Mouse (Mus musculus): Measurements from ENCODE around the gene Sept8. TPM values are rescaled to one million over a fixed set of nuclear protein-coding genes. Genes with fewer than 3 reads are reported as not detected.

Sept8 gene
- total RNA-seq, 1 experiment: 16.8 TPM

GRCm38 (mm10) chr11:53505026-53505663, 13.9 kb upstream of the Sept8 start:
- no peak overlapping the region for H3K4me3 ChIP-seq (ENCODE audit: insufficient read depth in 1 of 2, low read depth in 1 of 2, low read length in 2 of 2, poor library complexity in 1 of 2, severe bottlenecking in 1 of 2)
- no peak overlapping the region for H3K9ac ChIP-seq (ENCODE audit: insufficient read depth, low read depth, low read length, poor library complexity, severe bottlenecking)
- DNase-seq (ENCODE audit: low read depth, low spot score): no peak
- H3K27ac ChIP-seq (ENCODE audit: insufficient read depth, low read depth, low read length, poor library complexity, severe bottlenecking): no peak overlapping the region
- no peaks in the 10 kb centered on the region for H3K36me3 ChIP-seq (ENCODE audit: control insufficient read depth, insufficient read depth, low read length, poor library complexity, severe bottlenecking)
- in situ Hi-C loops (cut with MboI; ENCODE audit: low sequenced_read_pairs in 2 of 2, unreplicated experiment in 2 of 2): no loop called here
- no peak for TF ChIP-seq CHD2 (IDR thresholded peaks at IDR 0.05; ENCODE audit: low read depth, low read length)
- no peaks in the 10 kb centered on the region for H3K9me3 ChIP-seq (ENCODE audit: control insufficient read depth, insufficient read depth, low read depth, low read length)
- H3K4me1 ChIP-seq (ENCODE audit: control insufficient read depth in 2 of 2, insufficient read depth in 2 of 2, low read length in 2 of 2, poor library complexity in 1 of 2): peaks cover 8 to 10% of the 10 kb centered on the region in 2 experiments; a peak in 2 of 4 replicates

GRCm38 (mm10) chr11:53507098-53507805, 11.8 kb upstream of the Sept8 start:
- H3K9ac ChIP-seq (ENCODE audit: insufficient read depth, low read depth, low read length, poor library complexity, severe bottlenecking): no peak overlapping the region
- no peaks in the 10 kb centered on the region for H3K36me3 ChIP-seq (ENCODE audit: control insufficient read depth, insufficient read depth, low read length, poor library complexity, severe bottlenecking)
- H3K4me3 ChIP-seq (ENCODE audit: insufficient read depth in 1 of 2, low read depth in 1 of 2, low read length in 2 of 2, poor library complexity in 1 of 2, severe bottlenecking in 1 of 2): no peak overlapping the region
- H3K27ac ChIP-seq (ENCODE audit: insufficient read depth, low read depth, low read length, poor library complexity, severe bottlenecking): no peak overlapping the region
- in situ Hi-C loops (cut with MboI; ENCODE audit: low sequenced_read_pairs in 2 of 2, unreplicated experiment in 2 of 2): no loop called here
- DNase-seq (ENCODE audit: low read depth, low spot score): no peak
- no peak for TF ChIP-seq ZC3H11A (IDR thresholded peaks at IDR 0.05; ENCODE audit: borderline replicate concordance, low read depth, low read length)
- no peak for TF ChIP-seq ZNF384 (IDR thresholded peaks at IDR 0.05; ENCODE audit: low read depth, low read length)
- no peak for TF ChIP-seq CHD2 (IDR thresholded peaks at IDR 0.05; ENCODE audit: low read depth, low read length)
- no peak for TF ChIP-seq HCFC1 (IDR thresholded peaks at IDR 0.05; ENCODE audit: borderline replicate concordance, insufficient read depth, low read length)
- no peak for TF ChIP-seq MAFK (IDR thresholded peaks at IDR 0.05; ENCODE audit: insufficient read depth, low read depth, low read length)
- peaks cover 8 to 9% of the 10 kb centered on the region in 2 experiments; a peak in 2 of 4 replicates for H3K4me1 ChIP-seq (ENCODE audit: control insufficient read depth in 2 of 2, insufficient read depth in 2 of 2, low read length in 2 of 2, poor library complexity in 1 of 2)
- no peaks in the 10 kb centered on the region for H3K9me3 ChIP-seq (ENCODE audit: control insufficient read depth, insufficient read depth, low read depth, low read length)

- peaks cover 8 to 9% of the 10 kb centered on the region in 2 experiments; a peak in 2 of 4 replicates for H3K4me1 ChIP-seq (ENCODE audit: control insufficient read depth in 2 of 2, insufficient read depth in 2 of 2, low read length in 2 of 2, poor library complexity in 1 of 2)
- H3K4me3 ChIP-seq (ENCODE audit: insufficient read depth in 1 of 2, low read depth in 1 of 2, low read length in 2 of 2, poor library complexity in 1 of 2, severe bottlenecking in 1 of 2): no peak overlapping the region
- TF ChIP-seq ZC3H11A (IDR thresholded peaks at IDR 0.05; ENCODE audit: borderline replicate concordance, low read depth, low read length) (no peak), CHD2 (IDR thresholded peaks at IDR 0.05; ENCODE audit: low read depth, low read length) (no peak), ZNF384 (IDR thresholded peaks at IDR 0.05; ENCODE audit: low read depth, low read length) (no peak), MAFK (IDR thresholded peaks at IDR 0.05; ENCODE audit: insufficient read depth, low read depth, low read length) (no peak), HCFC1 (IDR thresholded peaks at IDR 0.05; ENCODE audit: borderline replicate concordance, insufficient read depth, low read length) (no peak)
- DNase-seq (ENCODE audit: low read depth, low spot score): no peak
- H3K9ac ChIP-seq (ENCODE audit: insufficient read depth, low read depth, low read length, poor library complexity, severe bottlenecking): no peak overlapping the region
- in situ Hi-C loops (cut with MboI; ENCODE audit: low sequenced_read_pairs in 2 of 2, unreplicated experiment in 2 of 2): no loop called here
- no peaks in the 10 kb centered on the region for H3K9me3 ChIP-seq (ENCODE audit: control insufficient read depth, insufficient read depth, low read depth, low read length)
- H3K27ac ChIP-seq (ENCODE audit: insufficient read depth, low read depth, low read length, poor library complexity, severe bottlenecking): peak overlapping the region; percentile 37; the same call in 1 of the 2 replicates
- H3K36me3 ChIP-seq (ENCODE audit: control insufficient read depth, insufficient read depth, low read length, poor library complexity, severe bottlenecking): no peaks in the 10 kb centered on the region
Measured at GRCm38 (mm10) chr11:53508152-53508551, 10.9 kb upstream of the Sept8 start.

GRCm38 (mm10) chr11:53508591-53508990, 10.5 kb upstream of the Sept8 start:
- Histone ChIP-seq H3K36me3 (ENCODE audit: control insufficient read depth, insufficient read depth, low read length, poor library complexity, severe bottlenecking) (no peaks in the 10 kb centered on the region), H3K4me1 (ENCODE audit: control insufficient read depth in 2 of 2, insufficient read depth in 2 of 2, low read length in 2 of 2, poor library complexity in 1 of 2) (peaks cover 8 to 9% of the 10 kb centered on the region in 2 experiments; a peak in 2 of 4 replicates), H3K27ac (ENCODE audit: insufficient read depth, low read depth, low read length, poor library complexity, severe bottlenecking) (no peak overlapping the region), H3K9me3 (ENCODE audit: control insufficient read depth, insufficient read depth, low read depth, low read length) (no peaks in the 10 kb centered on the region), H3K4me3 (ENCODE audit: insufficient read depth in 1 of 2, low read depth in 1 of 2, low read length in 2 of 2, poor library complexity in 1 of 2, severe bottlenecking in 1 of 2) (no peak overlapping the region), H3K9ac (ENCODE audit: insufficient read depth, low read depth, low read length, poor library complexity, severe bottlenecking) (no peak overlapping the region)
- in situ Hi-C loops (cut with MboI; ENCODE audit: low sequenced_read_pairs in 2 of 2, unreplicated experiment in 2 of 2): no loop called here
- no peak for TF ChIP-seq MAFK (IDR thresholded peaks at IDR 0.05; ENCODE audit: insufficient read depth, low read depth, low read length)
- TF ChIP-seq CHD2 (IDR thresholded peaks at IDR 0.05; ENCODE audit: low read depth, low read length): no peak
- TF ChIP-seq ZNF384 (IDR thresholded peaks at IDR 0.05; ENCODE audit: low read depth, low read length): no peak
- TF ChIP-seq ZC3H11A (IDR thresholded peaks at IDR 0.05; ENCODE audit: borderline replicate concordance, low read depth, low read length): no peak
- no peak for TF ChIP-seq HCFC1 (IDR thresholded peaks at IDR 0.05; ENCODE audit: borderline replicate concordance, insufficient read depth, low read length)
- DNase-seq (ENCODE audit: low read depth, low spot score): no peak
